Mouse (Mus musculus): Measurements from ENCODE around the gene Bicc1. TPM values are rescaled to one million over a fixed set of nuclear protein-coding genes. Genes with fewer than 3 reads are reported as not detected.

The Bicc1 gene
- total and polyA plus RNA-seq, 3 experiments: not detected

DNA sequence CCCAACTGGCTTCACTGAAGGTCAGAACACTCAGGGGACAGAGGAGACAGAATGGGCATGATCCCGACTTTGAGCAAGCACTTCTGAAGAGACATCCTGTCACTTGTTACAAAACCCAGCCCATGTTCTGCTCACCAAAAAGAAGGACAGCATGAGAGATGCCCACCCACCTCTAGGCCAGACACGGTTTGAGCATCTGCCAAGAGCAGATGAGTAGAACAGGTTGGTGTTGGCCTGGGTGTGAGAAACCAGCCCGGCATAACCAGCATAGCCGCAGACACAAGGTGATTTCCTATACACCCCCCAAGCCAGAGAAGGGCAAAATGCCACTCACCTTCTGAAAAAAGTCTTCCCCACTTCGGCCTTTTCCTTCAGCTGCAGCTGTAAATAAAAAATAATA lies 80.6 kb downstream of the Bicc1 start:
- Histone ChIP-seq H3K9ac (ENCODE audit: control insufficient read depth, low read depth, low read length, poor library complexity, severe bottlenecking) (no peak overlapping the region), H3K4me1 (ENCODE audit: control insufficient read depth in 1 of 2, insufficient read depth in 2 of 2, low read length in 2 of 2) (no peaks in the 10 kb centered on the region), H3K27me3 (ENCODE audit: control insufficient read depth in 1 of 2, insufficient read depth in 2 of 2, low read length in 2 of 2) (no peaks in the 10 kb centered on the region), H3K9me3 (replicated peaks; ENCODE audit: insufficient read depth, low read length) (no peaks in the 10 kb centered on the region), H3K4me3 (ENCODE audit: control insufficient read depth in 1 of 2, insufficient read depth in 1 of 2, low read depth in 2 of 2, low read length in 2 of 2) (no peak overlapping the region), H3K36me3 (ENCODE audit: control insufficient read depth in 1 of 2, insufficient read depth in 2 of 2, low read length in 2 of 2) (no peaks in the 10 kb centered on the region), H3K27ac (ENCODE audit: control insufficient read depth, low read depth, low read length) (no peak overlapping the region), H3K79me2 (ENCODE audit: control insufficient read depth, insufficient read depth, low read length, poor library complexity) (no peaks in the 10 kb centered on the region)
- no peak for DNase-seq (ENCODE audit: low read depth, low spot score)
- TF ChIP-seq MAX (IDR thresholded peaks at IDR 0.05; ENCODE audit: low read length) (no peak), NELFE (IDR thresholded peaks at IDR 0.05; ENCODE audit: low read depth, low read length) (no peak), CHD2 (IDR thresholded peaks at IDR 0.05; ENCODE audit: low read length) (no peak), HCFC1 (IDR thresholded peaks at IDR 0.05; ENCODE audit: low read depth, low read length) (no peak), POLR2AphosphoS5 (IDR thresholded peaks at IDR 0.05; ENCODE audit: borderline replicate concordance, low read depth, low read length) (no peak)

DNA sequence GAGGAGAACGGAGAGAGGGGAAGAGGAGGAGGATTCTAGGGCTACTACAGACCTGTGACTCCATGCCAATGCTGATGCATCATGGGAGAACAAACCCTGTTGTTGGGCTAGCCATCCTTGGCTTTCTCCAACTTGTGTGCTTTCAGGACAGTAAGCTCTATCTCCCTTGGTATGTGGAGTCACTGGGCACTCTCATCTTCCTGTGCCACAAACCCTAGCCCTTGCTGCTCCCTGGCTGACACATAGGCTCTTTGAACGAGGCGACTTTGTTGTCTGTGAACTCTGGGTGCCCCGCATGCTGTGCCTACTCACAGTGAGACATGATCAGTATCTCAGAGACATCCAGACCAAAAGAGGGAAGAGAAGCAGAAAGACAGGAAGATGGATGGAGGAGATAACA lies 94.5 kb downstream of the Bicc1 start:
- Histone ChIP-seq H3K9me3 (replicated peaks; ENCODE audit: insufficient read depth, low read length) (no peaks in the 10 kb centered on the region), H3K9ac (ENCODE audit: control insufficient read depth, low read depth, low read length, poor library complexity, severe bottlenecking) (no peak overlapping the region), H3K27ac (ENCODE audit: control insufficient read depth, low read depth, low read length) (no peak overlapping the region), H3K79me2 (ENCODE audit: control insufficient read depth, insufficient read depth, low read length, poor library complexity) (no peaks in the 10 kb centered on the region), H3K4me1 (ENCODE audit: control insufficient read depth in 1 of 2, insufficient read depth in 2 of 2, low read length in 2 of 2) (no peaks in the 10 kb centered on the region), H3K27me3 (ENCODE audit: control insufficient read depth in 1 of 2, insufficient read depth in 2 of 2, low read length in 2 of 2) (no peaks in the 10 kb centered on the region), H3K4me3 (ENCODE audit: control insufficient read depth in 1 of 2, insufficient read depth in 1 of 2, low read depth in 2 of 2, low read length in 2 of 2) (no peak overlapping the region), H3K36me3 (ENCODE audit: control insufficient read depth in 1 of 2, insufficient read depth in 2 of 2, low read length in 2 of 2) (no peaks in the 10 kb centered on the region)
- no peak for DNase-seq (ENCODE audit: low read depth, low spot score)
- no peak for TF ChIP-seq MAZ (IDR thresholded peaks at IDR 0.05; ENCODE audit: low read depth, low read length)
- no peak for TF ChIP-seq ZKSCAN1 (IDR thresholded peaks at IDR 0.05; ENCODE audit: low read depth, low read length)
- no peak for TF ChIP-seq EP300 (IDR thresholded peaks at IDR 0.05; ENCODE audit: low read depth in 1 of 2, low read length in 2 of 2)
- no peak for TF ChIP-seq POLR2AphosphoS2 (IDR thresholded peaks at IDR 0.05; ENCODE audit: low read length)
- no peak for TF ChIP-seq KAT2A (conservative IDR thresholded peaks at IDR 0.05; ENCODE audit: low read depth, low read length)
- TF ChIP-seq NELFE (IDR thresholded peaks at IDR 0.05; ENCODE audit: low read depth, low read length): no peak
- TF ChIP-seq GATA1 (IDR thresholded peaks at IDR 0.05; ENCODE audit: low read depth, low read length): no peak
- TF ChIP-seq ELF1 (IDR thresholded peaks at IDR 0.05; ENCODE audit: low read depth, low read length): no peak
- no peak for TF ChIP-seq MAX (IDR thresholded peaks at IDR 0.05; ENCODE audit: low read length)
- no peak for TF ChIP-seq CHD2 (IDR thresholded peaks at IDR 0.05; ENCODE audit: low read length)
- no peak for TF ChIP-seq MYB (IDR thresholded peaks at IDR 0.05; ENCODE audit: low read depth, low read length)

GRCm38 (mm10) chr10:71064576-71064975 lies 94.9 kb downstream of the Bicc1 start:
- TF ChIP-seq SMC3 (IDR thresholded peaks at IDR 0.05; ENCODE audit: low read depth, low read length) (no peak), BHLHE40 (IDR thresholded peaks at IDR 0.05; ENCODE audit: borderline replicate concordance, low read depth, low read length) (no peak), GATA1 (IDR thresholded peaks at IDR 0.05; ENCODE audit: low read depth, low read length) (no peak), ZNF384 (IDR thresholded peaks at IDR 0.05; ENCODE audit: low read depth, low read length) (no peak), GABPA (IDR thresholded peaks at IDR 0.05; ENCODE audit: low read depth, low read length) (no peak), NELFE (IDR thresholded peaks at IDR 0.05; ENCODE audit: low read depth, low read length) (no peak), ZMIZ1 (IDR thresholded peaks at IDR 0.05; ENCODE audit: low read depth, low read length) (no peak), MAFK (IDR thresholded peaks at IDR 0.05; ENCODE audit: borderline replicate concordance, low read depth, low read length) (no peak), CTCF (IDR thresholded peaks at IDR 0.05 in 2 of 3, conservative IDR thresholded peaks at IDR 0.05 in 1 of 3; ENCODE audit: control insufficient read depth in 1 of 3, insufficient read depth in 1 of 3, low read depth in 2 of 3, low read length in 3 of 3, poor library complexity in 1 of 3, severe bottlenecking in 1 of 3) (no peak), NRF1 (IDR thresholded peaks at IDR 0.05; ENCODE audit: insufficient read depth, low read depth, low read length, poor library complexity, severe bottlenecking) (no peak), POLR2AphosphoS2 (IDR thresholded peaks at IDR 0.05; ENCODE audit: low read length) (no peak), RCOR1 (IDR thresholded peaks at IDR 0.05; ENCODE audit: low read depth, low read length) (no peak), MAX (IDR thresholded peaks at IDR 0.05; ENCODE audit: low read length) (no peak), JUND (IDR thresholded peaks at IDR 0.05; ENCODE audit: low read depth, low read length) (no peak), MYC (IDR thresholded peaks at IDR 0.05; ENCODE audit: low read depth, low read length) (no peak)
- Histone ChIP-seq H3K9me3 (replicated peaks; ENCODE audit: insufficient read depth, low read length) (no peaks in the 10 kb centered on the region), H3K4me1 (ENCODE audit: control insufficient read depth in 1 of 2, insufficient read depth in 2 of 2, low read length in 2 of 2) (no peaks in the 10 kb centered on the region), H3K36me3 (ENCODE audit: control insufficient read depth in 1 of 2, insufficient read depth in 2 of 2, low read length in 2 of 2) (no peaks in the 10 kb centered on the region), H3K27me3 (ENCODE audit: control insufficient read depth in 1 of 2, insufficient read depth in 2 of 2, low read length in 2 of 2) (no peaks in the 10 kb centered on the region), H3K4me3 (ENCODE audit: control insufficient read depth in 1 of 2, insufficient read depth in 1 of 2, low read depth in 2 of 2, low read length in 2 of 2) (no peak overlapping the region), H3K9ac (ENCODE audit: control insufficient read depth, low read depth, low read length, poor library complexity, severe bottlenecking) (no peak overlapping the region), H3K79me2 (ENCODE audit: control insufficient read depth, insufficient read depth, low read length, poor library complexity) (no peaks in the 10 kb centered on the region), H3K27ac (ENCODE audit: control insufficient read depth, low read depth, low read length) (no peak overlapping the region)
- no peak for DNase-seq (ENCODE audit: low read depth, low spot score)

Measured in MEL (cell line).